Mouse (Mus musculus) splenic B cell, adult 2 months (primary cell): ENCODE measurements around the gene Gm10024.
A peak's percentile ranks its signal among the peaks of the same experiment; 100 is the strongest.
"Not testable (repeated sequence)": the region's sequence is repeated elsewhere in the genome, so short reads cannot be mapped to it uniquely, and the experiment has no call there.

Source experiments
- DNase-seq: peaks from one replicate; pipeline ENCODE4 v3.0.0-alpha.2; 2011; ENCODE audit warnings: low read depth, low spot score
- H3K27me3 ChIP-seq: 2 replicates; pipeline ENCODE4 v1.6.1; 2012; ENCODE audit warnings: mild to moderate bottlenecking, low read length, moderate library complexity, mixed read lengths; ENCODE audit not compliant: control insufficient read depth, poor library complexity, insufficient read depth, severe bottlenecking
- H3K36me3 ChIP-seq: 2 replicates; pipeline ENCODE4 v1.6.1; 2012; ENCODE audit warnings: mild to moderate bottlenecking, low read length, moderate library complexity, mixed read lengths; ENCODE audit not compliant: control insufficient read depth, poor library complexity, insufficient read depth, severe bottlenecking

Gm10024 gene

DNA sequence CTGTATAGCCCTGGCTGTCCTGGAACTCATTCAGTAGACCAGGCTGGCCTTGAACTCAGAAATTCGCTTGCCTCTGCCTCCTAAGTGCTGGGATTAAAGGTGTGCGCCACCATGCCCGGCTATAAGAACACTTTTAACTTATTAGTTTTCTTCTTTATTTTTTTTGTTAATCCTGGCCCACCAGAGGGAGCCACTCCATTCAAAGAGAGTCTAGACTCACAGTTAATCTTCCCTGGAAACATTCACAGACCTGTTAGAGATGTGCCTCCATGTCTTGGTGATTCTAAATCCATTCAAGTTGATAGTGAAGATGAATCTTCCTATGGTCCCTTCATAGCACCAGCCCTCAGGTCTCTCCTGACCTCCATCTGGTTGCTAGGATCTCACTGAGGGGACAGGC lies 1.4 kb upstream of the Gm10024 start:
- H3K36me3 ChIP-seq, result no peaks in the 10 kb centered on the region
- DNase-seq, result no peak
- H3K27me3 ChIP-seq, result no peaks in the 10 kb centered on the region

DNA sequence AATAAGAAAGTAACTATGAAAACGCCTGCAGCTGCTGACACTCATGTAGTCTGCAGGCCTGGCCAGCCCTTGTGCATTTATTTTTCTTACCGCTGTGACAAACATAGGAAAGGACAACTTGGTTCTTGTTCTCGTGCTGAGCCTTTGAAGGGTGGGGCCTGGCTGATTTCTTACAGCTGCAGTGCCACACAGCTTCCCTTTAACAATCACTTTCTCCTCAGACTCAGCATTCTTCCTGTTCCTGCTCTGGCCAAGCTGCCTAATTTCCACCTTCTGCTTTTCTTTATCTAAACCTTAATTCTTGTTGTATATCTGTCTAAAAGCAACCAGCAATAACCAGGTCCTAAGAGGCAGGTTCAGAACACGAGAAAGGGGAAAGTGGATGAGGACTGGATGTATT lies 2.5 kb downstream of the Gm10024 start:
- Histone ChIP-seq H3K27me3 (no peaks in the 10 kb centered on the region), H3K36me3 (no peaks in the 10 kb centered on the region)
- DNase-seq, result no peak

- H3K27me3 ChIP-seq, result no peaks in the 10 kb centered on the region
- H3K36me3 ChIP-seq, result no peaks in the 10 kb centered on the region
- DNase-seq, result no peak
These were observed 4.2 kb downstream of the Gm10024 start, which contains the start of gene Gm10142 for GRCm38 (mm10) chr10:77715507-77715906. Gene Gm10142, plus strand, starts transcription at chr10:77715807.

DNA sequence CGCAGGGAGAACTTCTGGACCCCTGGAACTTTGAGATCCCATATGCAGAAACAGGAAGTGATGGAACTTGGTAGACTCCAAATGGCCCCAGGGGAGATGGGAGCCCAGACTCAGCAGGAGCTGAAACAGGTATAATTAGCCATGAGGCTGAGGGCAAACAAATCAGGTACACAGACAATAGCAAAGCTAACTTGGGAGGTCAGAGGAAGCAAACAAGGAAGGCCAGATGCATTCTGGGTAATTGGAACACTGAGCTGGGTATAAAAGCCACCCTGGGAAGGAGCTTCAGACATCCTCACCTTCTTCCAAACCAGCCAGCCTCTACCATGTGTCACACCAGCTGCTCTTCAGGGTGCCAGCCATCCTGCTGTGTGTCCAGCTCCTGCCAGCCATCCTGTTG lies 9.0 kb downstream of the Gm10024 start, which contains the start of gene Krtap12-1:
Gene Krtap12-1 (plus strand): TSS at position 301 of the 400 bp plus-strand sequence.
- not testable (repeated sequence) for H3K36me3 ChIP-seq, DNase-seq, H3K27me3 ChIP-seq

GRCm38 (mm10) chr10:77724855-77725254 lies 13.6 kb downstream of the Gm10024 start:
- Histone ChIP-seq H3K36me3 (no peaks in the 10 kb centered on the region), H3K27me3 (no peaks in the 10 kb centered on the region)
- no peak for DNase-seq

GRCm38 (mm10) chr10:77726186-77726585 lies 14.9 kb downstream of the Gm10024 start, which contains the start of gene Gm10100:
Gene Gm10100, plus strand, starts transcription at chr10:77726486.
- DNase-seq, result no peak
- H3K27me3 ChIP-seq, result no peaks in the 10 kb centered on the region
- H3K36me3 ChIP-seq, result no peaks in the 10 kb centered on the region

DNA sequence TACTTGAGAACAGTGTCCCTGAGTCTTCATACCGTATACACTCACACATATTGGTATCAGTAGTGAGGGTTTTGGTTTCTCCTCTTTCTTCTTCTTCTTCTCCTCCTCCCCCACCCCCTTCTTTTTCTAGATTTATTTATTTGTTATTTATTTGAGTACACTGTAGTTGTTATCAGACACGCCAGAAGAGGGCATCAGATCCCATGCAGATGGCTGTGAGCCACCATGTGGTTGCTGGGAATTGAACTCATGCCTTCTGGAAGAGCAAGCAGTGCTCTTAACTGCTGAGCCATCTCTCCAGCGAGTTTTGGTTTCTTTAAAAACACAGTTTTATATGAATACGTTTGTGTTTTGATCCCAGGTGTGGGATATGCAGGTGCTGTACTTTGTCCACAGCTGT lies 17.0 kb downstream of the Gm10024 start:
- Histone ChIP-seq H3K36me3 (no peaks in the 10 kb centered on the region), H3K27me3 (no peaks in the 10 kb centered on the region)
- DNase-seq, result no peak

GRCm38 (mm10) chr10:77729241-77729640 lies 18.0 kb downstream of the Gm10024 start:
- H3K36me3 ChIP-seq, result no peaks in the 10 kb centered on the region

DNA sequence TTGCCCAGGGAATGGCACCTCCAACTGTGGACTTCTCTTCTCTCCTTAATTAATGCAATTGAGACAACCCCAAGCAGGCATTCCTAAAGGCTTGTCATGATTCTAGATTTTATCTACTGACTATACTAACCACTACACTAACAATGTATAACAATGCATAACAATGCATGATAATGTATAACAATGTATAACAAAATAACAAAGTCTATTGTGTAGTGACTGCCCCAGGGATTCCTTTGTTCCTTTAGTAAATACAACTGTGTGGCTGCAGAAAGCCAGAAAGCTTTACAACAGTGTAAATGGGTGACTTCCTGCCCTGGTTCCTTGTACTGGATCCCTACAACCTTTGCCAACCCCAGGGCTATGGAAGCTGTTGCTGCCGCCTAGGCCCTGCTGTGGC lies 24.7 kb downstream of the Gm10024 start:
- Histone ChIP-seq H3K36me3 (no peaks in the 10 kb centered on the region), H3K27me3 (no peaks in the 10 kb centered on the region)
- DNase-seq, result no peak

More at GRCm38 (mm10) chr10:77729241-77729640, 18.0 kb downstream of the Gm10024 start:
- peak; percentile 26 for DNase-seq
- H3K27me3 ChIP-seq, result no peaks in the 10 kb centered on the region

DNA sequence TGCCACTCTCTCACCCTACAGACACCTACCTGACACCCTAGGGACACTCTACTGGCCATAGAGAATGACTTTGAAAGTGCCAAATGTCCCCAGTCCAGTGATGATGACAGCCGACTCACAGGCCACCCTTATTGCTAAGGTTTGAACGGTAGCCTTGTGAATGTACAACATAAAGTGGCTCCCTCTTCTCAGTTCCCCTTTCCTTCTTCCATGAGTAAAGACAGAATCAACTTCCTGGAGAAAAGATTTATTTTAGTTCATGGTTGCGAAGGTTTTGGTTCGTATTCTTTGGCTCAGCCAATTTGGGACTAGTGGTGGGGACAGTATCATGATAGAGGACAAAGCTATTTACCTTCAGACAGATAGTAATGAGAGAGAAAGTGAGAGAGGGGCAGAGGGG lies 27.7 kb downstream of the Gm10024 start:
- Histone ChIP-seq H3K27me3 (no peaks in the 10 kb centered on the region), H3K36me3 (no peaks in the 10 kb centered on the region)
- DNase-seq, result no peak

DNA sequence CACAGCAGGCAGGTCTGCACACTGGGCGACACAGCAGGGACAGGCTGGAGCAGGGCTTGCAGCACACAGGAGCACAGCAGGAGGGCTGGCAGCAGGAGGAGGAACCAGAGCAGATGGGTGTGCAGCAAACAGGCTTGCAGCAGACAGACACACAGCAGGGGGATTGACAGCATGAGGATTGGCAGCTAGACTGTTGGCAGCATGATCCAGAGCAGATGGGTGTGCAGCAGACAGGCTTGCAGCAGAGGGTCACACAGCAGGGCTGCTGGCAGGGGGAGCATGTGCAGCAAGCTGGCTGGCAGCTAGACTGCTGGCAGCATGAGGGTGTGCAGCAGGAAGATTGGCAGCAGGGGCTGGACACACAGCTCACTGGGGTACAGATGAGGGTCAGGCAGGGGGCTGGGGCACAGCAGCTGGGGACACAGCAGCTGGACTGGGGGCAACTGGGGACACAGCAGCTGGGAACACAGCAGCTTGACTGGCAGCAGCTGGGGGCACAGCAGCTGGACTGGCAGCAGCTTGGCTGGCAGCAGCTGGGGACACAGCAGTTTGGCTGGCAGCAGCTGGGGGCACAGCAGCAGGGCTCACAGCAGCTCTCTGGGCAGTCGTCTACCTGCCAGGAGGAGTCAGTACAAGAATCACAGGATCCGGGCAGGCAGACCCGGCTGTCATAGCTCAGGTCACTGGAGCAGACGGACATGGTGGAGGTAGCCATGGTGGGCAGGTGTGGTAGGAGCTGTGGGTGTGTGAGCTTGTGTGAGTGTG lies 30.8 kb downstream of the Gm10024 start, which contains the start of gene Gm18596:
Gene Gm18596 (minus strand): TSS at position 715 of the 765 bp plus-strand sequence.
- not testable (repeated sequence) for DNase-seq, H3K36me3 ChIP-seq, H3K27me3 ChIP-seq

DNA sequence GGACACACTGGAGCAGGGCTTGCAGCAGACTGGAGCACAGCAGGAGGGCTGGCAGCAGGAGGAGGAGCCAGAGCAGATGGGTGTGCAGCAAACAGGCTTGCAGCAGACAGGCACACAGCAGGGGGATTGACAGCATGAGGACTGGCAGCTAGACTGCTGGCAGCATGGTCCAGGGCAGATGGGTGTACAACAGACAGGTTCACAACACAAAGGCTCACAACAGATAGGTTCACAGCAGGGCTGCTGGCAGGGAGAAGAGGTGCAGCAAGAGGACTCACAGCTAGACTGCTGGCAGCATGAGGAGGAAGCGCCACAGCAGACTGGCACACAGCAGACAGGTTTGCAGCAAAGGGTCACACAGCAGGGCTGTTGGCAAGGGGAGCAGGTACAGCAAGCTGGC lies 39.4 kb downstream of the Gm10024 start:
- DNase-seq, H3K27me3 ChIP-seq, H3K36me3 ChIP-seq: not testable (repeated sequence)

DNA sequence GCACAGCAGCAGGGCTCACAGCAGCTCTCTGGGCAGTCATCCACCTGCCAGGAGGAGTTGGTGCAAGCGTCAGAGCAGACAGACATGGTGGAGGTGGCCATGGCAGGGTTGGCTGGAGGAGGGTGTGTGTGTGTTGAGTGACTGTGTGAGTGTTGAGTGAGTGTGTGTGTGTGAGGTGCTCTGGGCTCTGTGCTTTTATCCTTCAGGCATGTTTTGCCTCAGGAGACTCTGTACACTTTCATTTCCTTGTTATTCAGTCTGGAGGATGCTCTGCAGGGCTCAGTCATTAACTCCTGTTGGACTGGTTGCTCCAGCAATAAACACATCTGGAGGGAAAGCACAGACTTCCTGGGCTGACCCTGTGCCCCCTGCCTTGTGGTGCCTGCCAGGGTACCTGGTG lies 40.0 kb downstream of the Gm10024 start, which contains the start of gene Gm9736:
Gene Gm9736 (minus strand): TSS at position 101 of the 400 bp plus-strand sequence.
- not testable (repeated sequence) for H3K36me3 ChIP-seq, DNase-seq, H3K27me3 ChIP-seq

DNA sequence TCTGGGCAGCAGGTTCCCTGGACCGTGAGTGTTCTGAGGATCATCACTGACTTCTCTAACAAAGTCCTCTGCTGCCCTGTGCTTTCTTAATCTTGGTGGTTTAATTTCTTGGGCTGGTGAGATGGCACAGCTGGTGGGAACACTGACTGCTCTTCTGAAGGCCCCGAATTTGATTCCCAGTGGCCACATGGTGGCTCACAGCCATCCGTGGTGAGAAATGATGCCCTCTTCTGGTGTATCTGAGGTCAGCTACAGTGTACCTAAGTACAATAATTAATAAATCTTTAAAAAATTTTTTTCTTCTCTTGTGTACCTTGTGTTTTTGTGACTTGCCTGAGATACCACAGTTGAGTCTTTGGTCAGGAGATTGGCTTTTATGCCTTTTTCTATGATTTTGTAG lies 41.1 kb downstream of the Gm10024 start:
- not testable (repeated sequence) for H3K27me3 ChIP-seq, H3K36me3 ChIP-seq
- peak; percentile 15 for DNase-seq

DNA sequence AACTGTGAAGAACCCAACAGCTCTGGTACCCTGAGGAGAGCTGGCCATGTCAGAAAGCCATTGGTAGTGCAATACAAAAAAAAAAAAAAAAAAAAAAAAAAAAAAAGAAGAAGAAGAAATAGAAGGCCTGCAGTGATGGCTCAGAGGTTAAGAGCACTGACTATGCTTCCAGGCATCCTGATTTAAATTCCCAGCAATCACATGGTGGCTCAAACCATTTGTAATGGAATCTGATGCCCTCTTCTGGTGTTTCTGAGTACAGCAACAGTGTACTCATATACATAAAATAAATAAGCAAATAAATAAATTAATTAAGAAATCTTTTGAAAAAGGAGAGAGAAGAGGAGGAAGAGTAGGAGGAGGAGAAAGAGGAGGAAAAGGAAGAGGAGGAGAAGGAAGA lies 42.2 kb downstream of the Gm10024 start:
- peak; percentile 13 for DNase-seq
- no peaks in the 10 kb centered on the region for H3K27me3 ChIP-seq
- no peaks in the 10 kb centered on the region for H3K36me3 ChIP-seq
